Mouse (Mus musculus) heart, postnatal 0 days (tissue): ENCODE results near the gene St3gal3. TPM values are rescaled to one million over a fixed set of nuclear protein-coding genes. Genes with fewer than 3 reads are reported as not detected.

ENCODE experiments used
- ATAC-seq: fragments of 200-750 bp; cut with Nextera tagmentation; 2 replicates; pipeline ENCODE4 v1.8.0; 2017; ENCODE audit warnings: low read depth, moderate number of reproducible peaks, moderate library complexity; ENCODE audit not compliant: insufficient read depth
- DNase-seq: peaks from one replicate; pipeline ENCODE4 v3.0.0-alpha.2; 2016; ENCODE audit warnings: low spot score
- H3K27ac ChIP-seq: fragments of 300-500 bp; sonication (generic); 2 replicates; pipeline ENCODE4 v1.5.1; 2014; ENCODE audit warnings: low read depth, mild to moderate bottlenecking
- H3K27me3 ChIP-seq: fragments of 300-500 bp; sonication (generic); 2 replicates; pipeline ENCODE4 v1.6.1; 2014; ENCODE audit warnings: low read length, mixed read lengths; ENCODE audit not compliant: control insufficient read depth, insufficient read depth
- H3K36me3 ChIP-seq: fragments of 300-500 bp; sonication (generic); replicated peaks from 2 replicates; pipeline ENCODE4 v1.6.1; 2014; ENCODE audit warnings: low read length, mixed read lengths; ENCODE audit not compliant: control insufficient read depth, insufficient read depth
- H3K4me1 ChIP-seq: fragments of 300-500 bp; sonication (generic); 2 replicates; pipeline ENCODE4 v1.6.1; 2014; ENCODE audit warnings: antibody characterized with exemption; ENCODE audit not compliant: control insufficient read depth, insufficient read depth
- H3K4me2 ChIP-seq: fragments of 300-500 bp; sonication (generic); 2 replicates; pipeline ENCODE4 v1.6.1; 2014; ENCODE audit warnings: low read depth, mild to moderate bottlenecking, low read length, moderate library complexity
- H3K4me3 ChIP-seq: fragments of 300-500 bp; sonication (generic); 2 replicates; pipeline ENCODE4 v1.5.1; 2014; ENCODE audit warnings: low read depth, low read length
- H3K9ac ChIP-seq: fragments of 300-500 bp; sonication (generic); replicated peaks from 2 replicates; pipeline ENCODE4 v1.6.1; 2014; ENCODE audit warnings: low read depth, low read length, mixed read lengths
- H3K9me3 ChIP-seq: fragments of 300-500 bp; sonication (generic); replicated peaks from 2 replicates; pipeline ENCODE4 v1.6.1; 2016; ENCODE audit warnings: low read length; ENCODE audit not compliant: control insufficient read depth
- CTCF ChIP-seq: IDR thresholded peaks from 2 replicates; pipeline ENCODE4 v1.5.1; 2016; ENCODE audit warnings: antibody characterized with exemption, control low read depth, low read depth
- EP300 ChIP-seq: IDR thresholded peaks from 2 replicates; pipeline ENCODE4 v1.6.1; 2016; ENCODE audit warnings: antibody characterized with exemption, low read depth
- WGBS: fragments of 180-500 bp; shearing (Covaris S2); extraction: QIAGEN DNeasy Blood & Tissue Kit; methylation state at CpG from one replicate; pipeline ENCODE4 v1.1.7; 2014; 5-methylcytosine and 5-hydroxymethylcytosine counted together
- polyA plus RNA-seq: library from polyadenylated mRNA; unstranded; fragments of >200 nt; fragmentation: Nextera tagmentation; extraction: Ambion mirVana; gene quantifications from 2 replicates; pipeline ENCODE4 v1.2.1, GENCODE M21; 2015
- total RNA-seq: library from RNA; depleted of rRNA; stranded (reverse); fragments of >200 nt; gene quantifications from 2 replicates; pipeline ENCODE4 v1.2.3, GENCODE M21; 2014; ENCODE audit warnings: low replicate concordance

The St3gal3 gene
- total and polyA plus RNA-seq, 2 experiments from 2014 or later: 8.2 to 44.5 TPM

GRCm38 (mm10) chr4:118001355-118001754, 133.4 kb downstream of the St3gal3 start:
- WGBS: 85% methylated on average over 10 of the region's 10 CpGs
- no peaks in the 10 kb centered on the region for H3K27me3 ChIP-seq
- H3K9ac ChIP-seq: no peak overlapping the region

GRCm38 (mm10) chr4:118000605-118001208, 134.0 kb downstream of the St3gal3 start:
- Histone ChIP-seq H3K4me2 (no peak overlapping the region; the same call in 1 of the 2 replicates), H3K9me3 (no peaks in the 10 kb centered on the region), H3K4me3 (no peak overlapping the region), H3K4me1 (peaks cover 31% of the 10 kb centered on the region), H3K9ac (no peak overlapping the region), H3K27ac (no peak overlapping the region), H3K27me3 (no peaks in the 10 kb centered on the region), H3K36me3 (no peaks in the 10 kb centered on the region)
- ATAC-seq: no peak
- TF ChIP-seq CTCF (no peak), EP300 (no peak)
- 54% methylated on average over 10 of the region's 10 CpGs for WGBS
- DNase-seq: no peak

More at GRCm38 (mm10) chr4:118001355-118001754, 133.4 kb downstream of the St3gal3 start:
- Histone ChIP-seq H3K4me2 (no peak overlapping the region), H3K9me3 (no peaks in the 10 kb centered on the region), H3K4me3 (no peak overlapping the region), H3K36me3 (no peaks in the 10 kb centered on the region), H3K27ac (no peak overlapping the region), H3K4me1 (peaks cover 31% of the 10 kb centered on the region)
- no peak for DNase-seq
- no peak for ATAC-seq
- no peak for TF ChIP-seq CTCF
- TF ChIP-seq EP300: no peak

GRCm38 (mm10) chr4:117999951-118000350, 134.8 kb downstream of the St3gal3 start:
- no peaks in the 10 kb centered on the region for H3K36me3 ChIP-seq
- no peak overlapping the region for H3K4me2 ChIP-seq
- no peak overlapping the region for H3K27ac ChIP-seq
- no peak overlapping the region for H3K9ac ChIP-seq
- H3K4me3 ChIP-seq: no peak overlapping the region
- no peaks in the 10 kb centered on the region for H3K9me3 ChIP-seq
- ATAC-seq (no peak), DNase-seq (no peak)
- no peaks in the 10 kb centered on the region for H3K27me3 ChIP-seq
- no peak for TF ChIP-seq EP300
- no peak for TF ChIP-seq CTCF
- WGBS: 55% methylated on average over 7 of the region's 7 CpGs
- peaks cover 31% of the 10 kb centered on the region for H3K4me1 ChIP-seq

DNA sequence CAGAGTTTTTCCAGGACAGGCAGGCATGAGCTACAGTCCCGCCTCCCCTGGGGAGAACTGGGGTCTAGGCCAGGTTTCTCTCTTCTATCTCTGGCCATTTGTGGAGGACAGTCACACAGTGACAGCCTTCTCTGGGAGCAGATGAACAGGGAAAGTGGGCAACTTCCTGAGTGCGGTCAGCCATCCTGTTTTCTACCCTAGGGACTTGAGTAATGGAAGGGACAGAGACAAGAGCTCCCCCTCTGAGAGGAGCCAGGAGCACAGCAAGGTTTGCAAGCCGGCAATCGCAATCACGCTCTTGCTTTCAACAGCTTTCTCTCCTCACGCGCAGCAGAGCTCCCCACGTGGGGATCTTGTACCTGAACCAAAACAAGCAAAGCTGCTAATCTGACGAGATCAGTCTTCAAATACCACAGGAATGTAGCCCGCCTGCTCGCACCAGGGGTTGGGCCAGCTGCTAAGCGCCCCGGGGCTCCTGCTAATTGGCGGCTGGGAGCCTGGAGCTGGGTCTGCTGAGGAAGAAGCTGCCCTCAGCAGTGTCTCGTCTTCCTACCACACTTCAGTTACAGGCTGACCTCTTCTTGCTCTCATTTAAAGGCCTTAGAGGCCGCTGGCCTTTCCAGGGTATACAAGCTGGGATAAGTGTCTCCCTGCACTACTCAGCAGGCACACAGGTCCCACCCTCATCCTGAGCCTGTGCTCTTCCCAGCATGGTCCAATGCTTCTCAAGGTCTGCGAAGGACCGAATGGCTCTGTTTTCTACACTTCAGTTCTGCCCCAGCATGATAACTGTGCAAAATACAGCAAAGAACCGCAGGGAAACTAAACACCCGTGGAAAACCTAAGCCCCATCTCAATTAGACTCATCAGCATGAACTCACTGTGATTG, 137.1 kb downstream of the St3gal3 start:
- Histone ChIP-seq H3K27ac (0 out of 2 replicates have a peak overlapping the region, but pooled peaks have one; percentile 10), H3K4me1 (peaks cover 31% of the 10 kb centered on the region), H3K4me2 (peak overlapping the region; percentile 45), H3K27me3 (no peaks in the 10 kb centered on the region), H3K36me3 (no peaks in the 10 kb centered on the region), H3K9ac (peak overlapping the region; percentile 18; the same call in 1 of the 2 replicates), H3K4me3 (0 out of 2 replicates have a peak overlapping the region, but pooled peaks have one; percentile 0), H3K9me3 (no peaks in the 10 kb centered on the region)
- WGBS: 12% methylated on average over 20 of the region's 20 CpGs
- ATAC-seq (peak; percentile 47), DNase-seq (peak; percentile 43)
- TF ChIP-seq CTCF: peak; percentile 20
- 0 out of 2 replicates have a peak, but pooled peaks have one; percentile 31 for TF ChIP-seq EP300

GRCm38 (mm10) chr4:117996701-117997100, 138.0 kb downstream of the St3gal3 start:
- WGBS: 84% methylated on average over 5 of the region's 5 CpGs
- Histone ChIP-seq H3K27me3 (no peaks in the 10 kb centered on the region), H3K27ac (no peak overlapping the region), H3K36me3 (no peaks in the 10 kb centered on the region), H3K9me3 (no peaks in the 10 kb centered on the region), H3K4me1 (peaks cover 31% of the 10 kb centered on the region), H3K4me2 (no peak overlapping the region), H3K4me3 (no peak overlapping the region), H3K9ac (0 out of 2 replicates have a peak overlapping the region, but pooled peaks have one; percentile 18)
- DNase-seq (no peak), ATAC-seq (no peak)
- no peak for TF ChIP-seq CTCF
- no peak for TF ChIP-seq EP300
